Mouse (Mus musculus): Measurements from ENCODE around the gene Serpina7. TPM values are rescaled to one million over a fixed set of nuclear protein-coding genes. Genes with fewer than 3 reads are reported as not detected.

Serpina7 gene
- polyA plus RNA-seq, 1 experiment = not detected

GRCm38 (mm10) chrX:139037666-139038065 is 47.4 kb downstream of the Serpina7 start:
- Histone ChIP-seq H3K4me1 (ENCODE audit: control insufficient read depth, insufficient read depth, low read length) (no peaks in the 10 kb centered on the region), H3K27ac (ENCODE audit: insufficient read depth, low read length) (no peak overlapping the region), H3K4me3 (ENCODE audit: insufficient read depth, low read length) (no peak overlapping the region)
- no peak for TF ChIP-seq CTCF (IDR thresholded peaks at IDR 0.05; ENCODE audit: extremely low read depth, insufficient read depth, low read length)
- no peak for TF ChIP-seq POLR2A (IDR thresholded peaks at IDR 0.05; ENCODE audit: extremely low read depth, insufficient read depth, low read length)

Other genes starting within 250 kb of the Serpina7 start
- 0.02 and 0.04 TPM in 2 replicates for gene Nrk, start 170.8 kb downstream of the Serpina7 start, polyA plus RNA-seq (2012; rRNA removed)
- not detected in 2 replicates for gene 4930513O06Rik, start 1.0 kb upstream of the Serpina7 start, polyA plus RNA-seq (2012; rRNA removed)
- gene 4933428M09Rik, start 94.0 kb upstream of the Serpina7 start, polyA plus RNA-seq (2012; rRNA removed) = not detected in 2 replicates
- gene Mum1l1, start 124.8 kb upstream of the Serpina7 start, polyA plus RNA-seq (2012; rRNA removed) = 0.94 and 1.1 TPM in 2 replicates
- not detected in 2 replicates for gene Trap1a, start 248.4 kb upstream of the Serpina7 start, polyA plus RNA-seq (2012; rRNA removed)